Mouse (Mus musculus) hindbrain, embryonic 10.5 days (tissue): ENCODE measurements at regions not wholly inside any gene's neighbourhood (a gene's known extent, or its start where the extent isn't known, plus 50 kb on each side); places are given as distances from the start of the nearest gene placed in this dataset.
A peak's percentile ranks its signal among the peaks of the same experiment; 100 is the strongest.

ENCODE experiments used
- DNase-seq: peaks from one replicate; pipeline ENCODE4 v3.0.0-alpha.2; 2017; ENCODE audit warnings: low spot score
- H3K27ac ChIP-seq: fragments of 300-500 bp; sonication (generic); 2 replicates; pipeline ENCODE4 v1.5.1; 2016; ENCODE audit warnings: mild to moderate bottlenecking, moderate library complexity
- H3K27me3 ChIP-seq: fragments of 300-500 bp; sonication (generic); 2 replicates; pipeline ENCODE4 v1.6.1; 2016; ENCODE audit warnings: mild to moderate bottlenecking; ENCODE audit not compliant: poor library complexity, insufficient read depth, severe bottlenecking
- H3K36me3 ChIP-seq: fragments of 300-500 bp; sonication (generic); 2 replicates; pipeline ENCODE4 v1.6.1; 2016; ENCODE audit warnings: mild to moderate bottlenecking, moderate library complexity
- H3K4me1 ChIP-seq: fragments of 300-500 bp; sonication (generic); replicated peaks from 2 replicates; pipeline ENCODE4 v1.6.1; 2016; ENCODE audit warnings: mild to moderate bottlenecking
- H3K4me3 ChIP-seq: fragments of 300-500 bp; sonication (generic); 2 replicates; pipeline ENCODE4 v1.5.1; 2016; ENCODE audit warnings: mild to moderate bottlenecking, moderate library complexity
- H3K9me3 ChIP-seq: fragments of 300-500 bp; sonication (generic); 2 replicates; pipeline ENCODE4 v1.6.1; 2016; ENCODE audit warnings: mild to moderate bottlenecking, moderate library complexity
- WGBS: fragments of 180-500 bp; shearing (Covaris S2); methylation state at CpG from one replicate; pipeline ENCODE4 v1.1.7; 2016; 5-methylcytosine and 5-hydroxymethylcytosine counted together

DNA sequence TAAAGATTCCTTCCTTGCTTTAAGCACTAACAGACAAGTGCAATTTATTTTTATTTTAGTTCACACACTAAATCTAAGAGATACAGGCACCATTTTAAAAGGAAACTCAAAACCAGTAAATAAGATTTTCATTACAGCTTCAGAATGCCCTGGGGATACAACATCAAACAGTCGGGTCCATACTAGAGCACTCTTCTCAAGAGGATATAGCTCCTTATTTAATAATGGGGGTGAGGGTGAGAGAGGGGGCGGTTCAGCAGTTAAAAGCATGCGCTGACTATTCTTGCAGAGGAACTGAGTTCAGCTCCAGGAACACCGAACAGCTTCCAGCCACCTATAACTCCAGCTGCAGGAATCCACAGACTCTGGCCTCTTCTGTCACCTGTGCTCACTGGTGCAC is 164.2 kb downstream of the Twistnb start:
- no peak for DNase-seq
- 65% methylated on average over 4 of the region's 4 CpGs for WGBS
- Histone ChIP-seq H3K4me1 (peaks cover 5% of the 10 kb centered on the region; the same call in 1 of the 2 replicates), H3K9me3 (no peaks in the 10 kb centered on the region), H3K27ac (no peak overlapping the region), H3K4me3 (no peak overlapping the region), H3K36me3 (no peaks in the 10 kb centered on the region), H3K27me3 (no peaks in the 10 kb centered on the region)

- no peak overlapping the region for H3K4me3 ChIP-seq
- no peak for DNase-seq
- H3K4me1 ChIP-seq: no peaks in the 10 kb centered on the region
- no peaks in the 10 kb centered on the region for H3K27me3 ChIP-seq
- 53% methylated on average over 4 of the region's 4 CpGs for WGBS
- H3K36me3 ChIP-seq: no peaks in the 10 kb centered on the region
- H3K9me3 ChIP-seq: no peaks in the 10 kb centered on the region
- H3K27ac ChIP-seq: no peak overlapping the region
These were observed 176.0 kb downstream of the Twistnb start for GRCm38 (mm10) chr12:33605393-33605792.

- Histone ChIP-seq H3K36me3 (no peaks in the 10 kb centered on the region), H3K4me3 (no peak overlapping the region), H3K27ac (no peak overlapping the region), H3K27me3 (no peaks in the 10 kb centered on the region), H3K9me3 (no peaks in the 10 kb centered on the region), H3K4me1 (no peaks in the 10 kb centered on the region)
- 73% methylated on average over 7 of the region's 7 CpGs for WGBS
- no peak for DNase-seq
These were observed 178.6 kb downstream of the Twistnb start for GRCm38 (mm10) chr12:33607811-33608602.

GRCm38 (mm10) chr12:33612378-33612777 is 182.9 kb downstream of the Twistnb start:
- Histone ChIP-seq H3K27me3 (no peaks in the 10 kb centered on the region), H3K36me3 (no peaks in the 10 kb centered on the region)

DNA sequence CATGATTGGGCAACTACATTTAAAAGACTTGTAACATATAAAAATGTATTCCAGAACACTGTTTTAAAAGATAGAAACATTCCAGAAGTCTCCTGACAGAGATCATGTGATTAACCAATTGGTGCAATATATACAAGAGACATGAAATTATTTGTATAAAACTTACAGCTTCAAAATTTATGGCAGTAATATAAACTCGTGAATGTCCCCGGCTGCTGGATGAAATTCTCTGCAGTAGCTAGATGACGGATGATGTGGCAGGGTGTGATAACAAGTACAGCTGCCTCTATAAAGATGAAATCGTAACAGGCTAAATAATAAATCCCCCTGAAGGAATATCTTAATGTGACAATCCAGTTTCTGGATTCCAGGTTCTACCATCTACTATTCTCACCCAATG is 191.0 kb downstream of the Twistnb start:
- Histone ChIP-seq H3K36me3 (no peaks in the 10 kb centered on the region), H3K27ac (no peak overlapping the region), H3K9me3 (no peaks in the 10 kb centered on the region), H3K4me3 (no peak overlapping the region), H3K4me1 (no peaks in the 10 kb centered on the region), H3K27me3 (no peaks in the 10 kb centered on the region)
- no peak for DNase-seq
- 87% methylated on average over 4 of the region's 4 CpGs for WGBS

More at GRCm38 (mm10) chr12:33612378-33612777, 182.9 kb downstream of the Twistnb start:
- no peak for DNase-seq
- H3K27ac ChIP-seq: no peak overlapping the region
- no peaks in the 10 kb centered on the region for H3K4me1 ChIP-seq
- no peaks in the 10 kb centered on the region for H3K9me3 ChIP-seq
- 74% methylated on average over 3 of the region's 3 CpGs for WGBS
- H3K4me3 ChIP-seq: no peak overlapping the region

- DNase-seq: no peak
- H3K36me3 ChIP-seq: no peaks in the 10 kb centered on the region
- H3K27ac ChIP-seq: no peak overlapping the region
- no peaks in the 10 kb centered on the region for H3K9me3 ChIP-seq
- H3K4me1 ChIP-seq: no peaks in the 10 kb centered on the region
- no peaks in the 10 kb centered on the region for H3K27me3 ChIP-seq
- 74% methylated on average over 4 of the region's 4 CpGs for WGBS
- no peak overlapping the region for H3K4me3 ChIP-seq
These were observed 196.9 kb downstream of the Twistnb start for GRCm38 (mm10) chr12:33626092-33626882.

- WGBS: 82% methylated on average over 1 of the region's 1 CpGs
- Histone ChIP-seq H3K9me3 (no peaks in the 10 kb centered on the region), H3K27ac (no peak overlapping the region), H3K4me1 (no peaks in the 10 kb centered on the region; the same call in 1 of the 2 replicates), H3K27me3 (no peaks in the 10 kb centered on the region), H3K4me3 (no peak overlapping the region), H3K36me3 (no peaks in the 10 kb centered on the region)
- no peak for DNase-seq
These were observed 223.2 kb downstream of the Twistnb start for GRCm38 (mm10) chr12:33652597-33652996.

DNA sequence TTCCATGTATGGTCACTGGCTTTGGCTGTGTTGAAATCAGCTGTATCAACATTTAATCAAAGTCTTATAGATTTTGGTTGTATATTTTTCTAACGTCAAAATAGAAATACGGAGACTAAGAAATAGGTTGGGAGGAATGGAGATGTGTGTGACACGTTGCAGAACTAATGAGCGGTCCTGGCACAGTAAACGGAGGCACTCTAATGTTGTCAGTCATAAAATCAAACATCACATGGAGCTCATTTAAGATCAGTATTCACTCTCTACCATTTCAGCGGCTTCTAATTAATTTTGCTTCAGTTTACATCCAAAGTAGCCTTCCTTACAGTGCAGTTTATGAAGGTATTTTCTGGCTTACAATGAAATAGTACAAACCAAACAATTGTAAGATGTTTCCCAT is 246.1 kb downstream of the Twistnb start:
- Histone ChIP-seq H3K27ac (no peak overlapping the region), H3K4me1 (no peaks in the 10 kb centered on the region), H3K36me3 (no peaks in the 10 kb centered on the region), H3K27me3 (no peaks in the 10 kb centered on the region), H3K4me3 (no peak overlapping the region), H3K9me3 (no peaks in the 10 kb centered on the region)
- 92% methylated on average over 6 of the region's 6 CpGs for WGBS
- DNase-seq: no peak

DNA sequence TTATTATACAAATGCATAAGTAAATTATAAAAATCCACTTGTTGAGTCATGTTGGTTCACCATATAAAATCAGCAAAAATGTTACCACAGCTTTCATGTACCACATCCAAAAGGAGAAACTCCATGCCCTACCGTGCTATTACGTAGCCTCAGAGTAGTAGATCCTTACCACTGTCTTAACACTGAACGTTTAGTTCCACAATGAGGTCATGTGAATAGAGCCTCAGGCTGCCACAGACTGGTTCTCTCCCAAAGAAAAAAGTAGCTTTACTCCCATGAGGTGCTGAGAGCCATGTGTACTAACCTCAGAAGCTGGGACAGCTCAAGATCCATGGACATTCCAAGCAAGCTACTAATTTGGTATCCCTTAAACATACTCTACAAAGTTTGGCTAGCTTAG is 235.4 kb upstream of the Ferd3l start:
- no peak overlapping the region for H3K4me3 ChIP-seq
- H3K9me3 ChIP-seq: no peaks in the 10 kb centered on the region
- H3K27ac ChIP-seq: no peak overlapping the region
- 88% methylated on average over 3 of the region's 3 CpGs for WGBS
- DNase-seq: no peak
- no peaks in the 10 kb centered on the region for H3K27me3 ChIP-seq
- no peaks in the 10 kb centered on the region for H3K36me3 ChIP-seq
- H3K4me1 ChIP-seq: no peaks in the 10 kb centered on the region

- Histone ChIP-seq H3K9me3 (no peaks in the 10 kb centered on the region), H3K4me3 (no peak overlapping the region), H3K36me3 (no peaks in the 10 kb centered on the region), H3K27ac (no peak overlapping the region), H3K4me1 (peaks cover 8% of the 10 kb centered on the region; the same call in 1 of the 2 replicates), H3K27me3 (no peaks in the 10 kb centered on the region)
- 85% methylated on average over 3 of the region's 3 CpGs for WGBS
- DNase-seq: no peak
These were observed 213.8 kb upstream of the Ferd3l start for GRCm38 (mm10) chr12:33714392-33714791.

- DNase-seq: no peak
- no peaks in the 10 kb centered on the region for H3K9me3 ChIP-seq
- peaks cover 8% of the 10 kb centered on the region; the same call in 1 of the 2 replicates for H3K4me1 ChIP-seq
- WGBS: 86% methylated on average over 2 of the region's 2 CpGs
- H3K27ac ChIP-seq: no peak overlapping the region
- no peaks in the 10 kb centered on the region for H3K27me3 ChIP-seq
- no peaks in the 10 kb centered on the region for H3K36me3 ChIP-seq
- no peak overlapping the region for H3K4me3 ChIP-seq
These were observed 212.2 kb upstream of the Ferd3l start for GRCm38 (mm10) chr12:33715997-33716396.

DNA sequence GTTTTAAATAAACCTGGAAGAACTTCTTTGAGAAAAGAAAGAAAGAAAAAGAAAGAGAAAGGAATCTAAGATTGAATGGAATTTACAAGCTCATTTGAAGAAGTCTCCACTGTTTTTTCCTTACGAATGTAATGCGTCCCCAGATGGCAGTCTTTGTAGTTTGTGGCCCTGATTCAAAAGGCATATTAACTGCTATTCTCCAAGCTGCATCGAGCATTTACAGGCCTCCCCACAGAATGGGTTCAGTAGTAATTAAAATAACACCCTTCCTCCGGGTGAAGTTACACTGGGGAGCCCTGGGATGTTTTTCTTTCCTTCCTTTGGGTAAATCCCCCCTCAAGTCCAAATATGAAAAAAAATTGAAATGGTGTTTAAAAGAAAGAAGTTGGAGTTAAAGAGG is 211.2 kb upstream of the Ferd3l start:
- H3K4me3 ChIP-seq: no peak overlapping the region
- no peaks in the 10 kb centered on the region for H3K9me3 ChIP-seq
- H3K36me3 ChIP-seq: no peaks in the 10 kb centered on the region
- peaks cover 8% of the 10 kb centered on the region; the same call in 1 of the 2 replicates for H3K4me1 ChIP-seq
- WGBS: 47% methylated on average over 4 of the region's 4 CpGs
- no peak for DNase-seq
- H3K27me3 ChIP-seq: no peaks in the 10 kb centered on the region
- no peak overlapping the region for H3K27ac ChIP-seq

DNA sequence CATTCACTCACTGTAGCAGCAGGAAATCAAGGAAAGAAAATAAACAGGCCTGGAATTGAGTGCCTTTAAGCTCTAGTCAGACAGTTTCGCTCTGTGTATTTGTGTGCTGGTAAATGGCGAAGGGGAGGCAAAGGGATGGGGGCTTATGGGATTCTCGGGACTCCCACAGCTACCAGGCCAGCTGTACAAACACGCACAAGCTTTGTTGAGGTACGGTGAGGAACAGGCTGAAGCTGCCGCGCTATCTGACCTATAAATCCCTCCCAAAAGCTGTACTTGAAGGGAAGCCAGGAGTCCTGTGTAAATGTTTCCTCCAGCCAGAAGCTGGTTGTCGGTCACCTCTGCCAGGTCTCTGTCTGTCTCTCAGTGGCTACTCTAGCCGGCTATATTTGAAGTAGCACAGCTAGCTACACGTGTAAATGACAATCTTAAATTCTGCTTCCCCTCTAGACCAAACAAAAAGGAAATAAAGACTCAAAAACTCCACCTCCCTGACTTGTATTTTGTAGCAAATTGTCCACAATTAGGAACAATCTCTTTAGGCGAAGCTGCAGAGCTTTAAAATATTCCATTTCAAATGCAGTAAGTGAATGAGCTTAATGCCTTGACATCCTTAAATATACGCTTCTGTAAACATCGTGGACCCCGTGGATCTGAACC is 210.5 kb upstream of the Ferd3l start:
- Histone ChIP-seq H3K36me3 (no peaks in the 10 kb centered on the region), H3K27me3 (no peaks in the 10 kb centered on the region), H3K27ac (peak overlapping the region; percentile 80), H3K4me3 (peak overlapping the region; percentile 16; the same call in 1 of the 2 replicates), H3K9me3 (no peaks in the 10 kb centered on the region), H3K4me1 (peaks cover 8% of the 10 kb centered on the region; the same call in 1 of the 2 replicates)
- WGBS: 29% methylated on average over 14 of the region's 14 CpGs
- peak; percentile 63 for DNase-seq
